Comparison of ENCODE assay signal across 25 mouse cellular contexts in the genomic region with DNA sequence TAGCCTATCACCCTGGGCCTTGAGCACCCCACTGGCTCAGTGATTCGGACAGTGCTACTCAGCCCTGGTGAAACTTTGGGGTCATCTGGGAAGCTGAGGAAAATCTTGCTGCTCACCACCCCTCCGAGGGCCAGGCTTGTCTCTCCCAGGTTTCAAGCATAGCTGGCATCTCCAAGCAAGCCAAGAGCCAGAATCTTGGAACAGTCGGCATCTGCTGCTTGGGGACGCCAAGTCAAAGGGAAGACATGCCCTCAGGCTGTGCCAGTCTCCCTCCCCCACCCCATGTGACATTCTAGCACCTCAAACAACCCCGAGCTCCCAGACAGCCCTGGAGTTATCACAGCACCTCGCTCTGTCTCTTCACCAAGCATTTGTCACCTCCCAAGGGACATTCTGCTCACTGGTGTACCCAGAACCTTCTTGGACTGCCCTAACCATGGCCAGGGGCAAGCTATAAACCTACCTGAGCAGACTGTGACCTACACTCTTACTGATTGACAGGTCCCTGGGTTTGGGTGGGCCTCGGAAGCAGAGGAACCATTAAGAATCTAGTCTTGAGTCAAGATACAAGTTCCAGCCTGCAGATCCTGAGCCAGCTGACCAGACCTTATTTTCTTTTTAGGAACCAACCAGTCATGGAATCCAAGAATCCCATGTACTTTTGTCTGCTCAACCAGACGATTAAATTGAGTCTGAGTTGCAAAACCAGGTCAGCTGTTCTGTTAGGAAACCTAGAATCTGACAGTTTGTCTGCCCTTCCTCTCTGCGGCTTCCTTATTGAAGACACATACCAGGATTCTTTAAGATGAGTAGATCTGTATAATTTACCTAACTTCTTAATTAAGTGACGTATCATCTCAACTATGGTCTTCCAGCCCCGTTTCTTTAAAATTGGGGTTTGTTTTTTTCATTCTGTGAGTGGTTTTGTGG.
DNase-seq lines count a peak whose midpoint lies in the region; ATAC-seq lines count a peak whose summit lies in the region.
"Had no signal": no experiment of that assay in that cellular context is flagged by ENCODE, and none has a peak within 500 bp of the region (broad histone marks: within the 10 kb centered on the region; RNA-seq: fewer than 3 reads in every experiment).

No protein-coding gene starts in this region.

- DNase-seq in forebrain, embryonic 10.5 days (ENCODE audit: extremely low spot score, low spot score), result no peak
- no peak for DNase-seq in forebrain, embryonic 11.5 days (ENCODE audit: low spot score)
- peak; percentile 94 for DNase-seq in heart, adult 11 months
- no peak for DNase-seq in heart, adult 9 months (ENCODE audit: low spot score in 2 of 2)
- DNase-seq in brain, adult 2 months (ENCODE audit: low read depth, low spot score), result peak; percentile 23
- peak; percentile 43 for DNase-seq in skeletal muscle tissue, adult 2 months (ENCODE audit: low read depth, low spot score)
- no peak for DNase-seq in layer of hippocampus, adult 8-10 months (ENCODE audit: low spot score in 2 of 2)
- DNase-seq: adrenal gland, adult 2 months; B cell, adult 2 months; cerebellum, adult 11 months; cerebellum, adult 9-11 months; kidney, adult 2 months; kidney, postnatal 36 days; liver, embryonic 13.5 days; lung, adult 18-20 months; lung, postnatal 4 days; right cerebral cortex, postnatal 25 days; spleen, adult 18-20 months; thymus, postnatal 14 days had no signal

- H3K9me3 ChIP-seq in forebrain, embryonic 10.5 days, result no peaks in the 10 kb centered on the region
- no peaks in the 10 kb centered on the region for H3K9me3 ChIP-seq in forebrain, embryonic 11.5 days (ENCODE audit: control insufficient read depth, low read length)
- H3K9me3 ChIP-seq: limb, embryonic 10.5 days; limb, embryonic 15.5 days; liver, embryonic 13.5 days; midbrain, embryonic 15.5 days had no signal

- H3K4me2 ChIP-seq in forebrain, embryonic 11.5 days (ENCODE audit: low read depth, low read length, severe bottlenecking), result no peak overlapping the region
- H3K4me2 ChIP-seq: limb, embryonic 15.5 days; liver, embryonic 13.5 days; midbrain, embryonic 15.5 days had no signal

- 88% methylated on average over 11 of the region's 11 CpGs for WGBS in forebrain, embryonic 10.5 days
- 90% methylated on average over 11 of the region's 11 CpGs for WGBS in forebrain, embryonic 11.5 days

- no peaks in the 10 kb centered on the region for H3K36me3 ChIP-seq in forebrain, embryonic 10.5 days (replicated peaks)
- no peaks in the 10 kb centered on the region for H3K36me3 ChIP-seq in forebrain, embryonic 11.5 days (ENCODE audit: control insufficient read depth, insufficient read depth, low read length)
- H3K36me3 ChIP-seq: limb, embryonic 10.5 days; limb, embryonic 15.5 days; liver, embryonic 13.5 days; midbrain, embryonic 15.5 days had no signal

- H3K27ac ChIP-seq in forebrain, embryonic 10.5 days, result 0 out of 2 replicates have a peak overlapping the region, but pooled peaks have one; percentile 21
- no peak overlapping the region for H3K27ac ChIP-seq in forebrain, embryonic 11.5 days (ENCODE audit: low read depth, low read length)
- H3K27ac ChIP-seq: limb, embryonic 10.5 days; limb, embryonic 15.5 days; liver, embryonic 13.5 days; midbrain, embryonic 15.5 days had no signal

- 0 out of 2 replicates have a peak, but pooled peaks cover 9% of the 10 kb centered on the region for H3K27me3 ChIP-seq in forebrain, embryonic 10.5 days (ENCODE audit: poor library complexity, severe bottlenecking)
- H3K27me3 ChIP-seq in forebrain, embryonic 11.5 days (ENCODE audit: control insufficient read depth, insufficient read depth, low read length), result no peaks in the 10 kb centered on the region
- H3K27me3 ChIP-seq: limb, embryonic 15.5 days; liver, embryonic 13.5 days; midbrain, embryonic 15.5 days had no signal

- H3K4me3 ChIP-seq in forebrain, embryonic 10.5 days, result no peak overlapping the region
- H3K4me3 ChIP-seq in forebrain, embryonic 11.5 days (ENCODE audit: low read depth, low read length), result no peak overlapping the region
- H3K4me3 ChIP-seq: layer of hippocampus, adult 2 months; limb, embryonic 10.5 days; limb, embryonic 15.5 days; liver, embryonic 13.5 days; midbrain, embryonic 15.5 days had no signal

- H3K4me1 ChIP-seq in forebrain, embryonic 10.5 days, result peaks cover 35% of the 10 kb centered on the region
- H3K4me1 ChIP-seq in forebrain, embryonic 11.5 days (replicated peaks; ENCODE audit: control insufficient read depth, insufficient read depth, low read length), result peaks cover 7% of the 10 kb centered on the region
- H3K4me1 ChIP-seq: liver, embryonic 13.5 days had no signal

- ATAC-seq in forebrain, embryonic 11.5 days (replicated peaks; ENCODE audit: low FRiP score), result no peak
- ATAC-seq: hindbrain, embryonic 16.5 days; lung, postnatal 0 days; midbrain, embryonic 15.5 days had no signal

- no peak overlapping the region for H3K9ac ChIP-seq in forebrain, embryonic 11.5 days (ENCODE audit: low read length)
- H3K9ac ChIP-seq: limb, embryonic 15.5 days; liver, embryonic 13.5 days; midbrain, embryonic 15.5 days had no signal

Comparison
In these comparisons a context has a peak if more than half of its experiments do, and no peak if none do; other contexts are left out.
1. DNase-seq: peak in heart, adult 11 months (single experiment), brain, adult 2 months (single experiment) and skeletal muscle tissue, adult 2 months (single experiment); none in forebrain, embryonic 10.5 days (single experiment), forebrain, embryonic 11.5 days (single experiment), heart, adult 9 months (0 of 2) and layer of hippocampus, adult 8-10 months (0 of 2).